In genomic region chr14:28784106-28784633, GRCm38 (mm10) we compare ENCODE assay signal across 19 mouse cellular contexts.
DNase-seq lines count a peak whose midpoint lies in the region; ATAC-seq and TF ChIP-seq lines count a peak whose summit lies in the region.
"Had no signal": no experiment of that assay in that cellular context is flagged by ENCODE, and none has a peak within 500 bp of the region (broad histone marks: within the 10 kb centered on the region; RNA-seq: fewer than 3 reads in every experiment).

No protein-coding gene starts in this region.

- no peaks in the 10 kb centered on the region for H3K4me1 ChIP-seq in stomach, embryonic 14.5 days (ENCODE audit: control insufficient read depth, insufficient read depth, low read length)
- H3K4me1 ChIP-seq in stomach, postnatal 0 days (replicated peaks; ENCODE audit: control insufficient read depth, insufficient read depth), result no peaks in the 10 kb centered on the region
- H3K4me1 ChIP-seq: megakaryocyte, embryonic 14.5 days; midbrain, embryonic 13.5 days had no signal

- no peak overlapping the region for H3K27ac ChIP-seq in stomach, embryonic 14.5 days (ENCODE audit: low read length)
- no peak overlapping the region for H3K27ac ChIP-seq in stomach, postnatal 0 days (replicated peaks)
- H3K27ac ChIP-seq: liver, embryonic 14.5 days; midbrain, embryonic 13.5 days had no signal

- intact Hi-C loops in heart, postnatal 10 days (cut with DNase I), result no loop called here

- no peak for TF ChIP-seq EP300 in stomach, postnatal 0 days (optimal IDR thresholded peaks at IDR 0.05)

- H3K4me3 ChIP-seq in stomach, embryonic 14.5 days (ENCODE audit: low read depth, low read length), result no peak overlapping the region
- no peak overlapping the region for H3K4me3 ChIP-seq in stomach, postnatal 0 days (ENCODE audit: low read depth, low read length)
- H3K4me3 ChIP-seq: megakaryocyte, embryonic 14.5 days; midbrain, embryonic 13.5 days had no signal

- H3K36me3 ChIP-seq in stomach, embryonic 14.5 days (ENCODE audit: control insufficient read depth, insufficient read depth, low read length), result no peaks in the 10 kb centered on the region
- no peaks in the 10 kb centered on the region for H3K36me3 ChIP-seq in stomach, postnatal 0 days (ENCODE audit: control insufficient read depth, insufficient read depth, low read length)
- H3K36me3 ChIP-seq: midbrain, embryonic 13.5 days had no signal

- no peaks in the 10 kb centered on the region for H3K27me3 ChIP-seq in stomach, embryonic 14.5 days (ENCODE audit: control insufficient read depth, insufficient read depth, low read length)
- no peaks in the 10 kb centered on the region for H3K27me3 ChIP-seq in stomach, postnatal 0 days (ENCODE audit: control insufficient read depth, insufficient read depth, low read length)
- H3K27me3 ChIP-seq: megakaryocyte, embryonic 14.5 days; midbrain, embryonic 13.5 days had no signal

- H3K9ac ChIP-seq in stomach, embryonic 14.5 days (replicated peaks; ENCODE audit: low read depth, low read length), result no peak overlapping the region
- no peak overlapping the region for H3K9ac ChIP-seq in stomach, postnatal 0 days (ENCODE audit: low read length)
- H3K9ac ChIP-seq: liver, embryonic 14.5 days; lung, embryonic 14.5 days; midbrain, embryonic 13.5 days had no signal

- no peak for TF ChIP-seq CTCF in stomach, postnatal 0 days (IDR thresholded peaks at IDR 0.05; ENCODE audit: low read depth)

- WGBS in stomach, embryonic 14.5 days, result 57% methylated on average over 6 of the region's 6 CpGs
- WGBS in stomach, postnatal 0 days, result 54% methylated on average over 6 of the region's 6 CpGs

- no peak overlapping the region for H3K4me2 ChIP-seq in stomach, embryonic 14.5 days (replicated peaks; ENCODE audit: low read depth, low read length)
- H3K4me2 ChIP-seq in stomach, postnatal 0 days (replicated peaks; ENCODE audit: low read depth), result no peak overlapping the region
- H3K4me2 ChIP-seq: heart, embryonic 11.5 days; lung, embryonic 14.5 days; midbrain, embryonic 13.5 days had no signal

- peak; percentile 15 to 17 for DNase-seq in heart, postnatal 10 days
- DNase-seq in heart, postnatal 4 days, result no peak
- no peak for DNase-seq in stomach, postnatal 0 days (ENCODE audit: low spot score)
- DNase-seq in cerebellum, postnatal 25 days, result peak; percentile 21 to 33
- DNase-seq in gastrocnemius, adult 8-10 months (ENCODE audit: low spot score in 2 of 2), result no peak
- DNase-seq in lung, postnatal 14 days, result no peak
- DNase-seq: adrenal gland, adult 2 months; gastrocnemius, postnatal 14 days; kidney, postnatal 4 days; lung, embryonic 14.5 days; lung, postnatal 36 days; thymus, adult 18-20 months; thymus, postnatal 36 days had no signal

- peak; percentile 56; the same call in 1 of the 2 replicates for ATAC-seq in stomach, embryonic 14.5 days (ENCODE audit: insufficient number of reproducible peaks, insufficient read depth, low FRiP score, low read depth)
- ATAC-seq in stomach, postnatal 0 days (ENCODE audit: low FRiP score, low TSS enrichment), result no peak
- ATAC-seq: forebrain, embryonic 14.5 days; midbrain, embryonic 13.5 days had no signal

- no peaks in the 10 kb centered on the region for H3K9me3 ChIP-seq in stomach, embryonic 14.5 days (ENCODE audit: control insufficient read depth, low read depth, low read length)
- H3K9me3 ChIP-seq in stomach, postnatal 0 days (ENCODE audit: control insufficient read depth, low read length), result no peaks in the 10 kb centered on the region
- H3K9me3 ChIP-seq: midbrain, embryonic 13.5 days had no signal

Comparison
In these comparisons a context has a peak if more than half of its experiments do, and no peak if none do; other contexts are left out.
1. DNase-seq: peak in heart, postnatal 10 days (2 of 2) and cerebellum, postnatal 25 days (2 of 2); none in heart, postnatal 4 days (single experiment), stomach, postnatal 0 days (single experiment), gastrocnemius, adult 8-10 months (0 of 2) and lung, postnatal 14 days (single experiment).